Mouse (Mus musculus): Measurements from ENCODE around the gene Zfp1.

- TF ChIP-seq CTCF (IDR thresholded peaks at IDR 0.05; ENCODE audit: low read depth, low read length): no peak
- no peak for TF ChIP-seq GATA1 (IDR thresholded peaks at IDR 0.05; ENCODE audit: borderline replicate concordance, low read length)
These were observed 36.2 kb upstream of the Zfp1 start for GRCm38 (mm10) chr8:111606961-111607360.
